Mouse (Mus musculus) liver, embryonic 14.5 days (tissue): Measurements from ENCODE around the gene Lkaaear1.

Source experiments
- CTCF ChIP-seq: IDR thresholded peaks from 2 replicates; pipeline ENCODE4 v1.5.1; 2016; ENCODE audit warnings: antibody characterized with exemption, low read depth, control low read depth
- EP300 ChIP-seq: IDR thresholded peaks from 2 replicates; pipeline ENCODE4 v1.6.1; 2016; ENCODE audit warnings: antibody characterized with exemption, low read depth

DNA sequence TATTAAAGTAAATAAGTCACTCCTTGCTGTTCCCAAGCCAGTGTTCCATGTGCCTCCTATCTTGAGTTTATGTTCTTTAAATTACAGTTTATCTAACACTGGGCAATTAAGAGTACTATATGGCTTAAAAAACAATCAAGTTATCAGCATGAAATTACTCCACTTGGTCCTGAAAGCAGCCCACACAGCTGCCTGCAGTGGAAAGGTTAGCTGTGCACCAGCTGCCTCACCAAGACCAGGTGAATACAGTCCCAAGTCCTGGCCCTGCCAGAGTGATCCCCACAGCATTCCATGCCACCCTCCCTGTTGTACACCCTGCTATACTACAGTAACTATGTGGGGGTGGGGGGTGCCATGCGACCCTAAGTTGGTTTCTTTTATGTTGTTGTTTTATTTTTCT lies 44.7 kb downstream of the Lkaaear1 start:
- TF ChIP-seq CTCF (no peak), EP300 (no peak)
